Mouse (Mus musculus) neural tube, embryonic 11.5 days (tissue): ENCODE results near the gene Fcho2. TPM values are rescaled to one million over a fixed set of nuclear protein-coding genes. Genes with fewer than 3 reads are reported as not detected.
A peak's percentile ranks its signal among the peaks of the same experiment; 100 is the strongest.

ENCODE experiments used
- ATAC-seq: fragments of 200-750 bp; cut with Nextera tagmentation; 2 replicates; pipeline ENCODE4 v1.8.0; 2017; ENCODE audit warnings: moderate number of reproducible peaks, mild to moderate bottlenecking, moderate TSS enrichment, moderate library complexity; ENCODE audit not compliant: insufficient read depth, low FRiP score, low TSS enrichment
- DNase-seq: peaks from one replicate; pipeline ENCODE4 v3.0.0-alpha.2; 2015; ENCODE audit warnings: low spot score
- H3K27ac ChIP-seq: fragments of 300-500 bp; sonication (generic); 2 replicates; pipeline ENCODE4 v1.5.1; 2014; ENCODE audit warnings: low read depth, mild to moderate bottlenecking, low read length
- H3K27me3 ChIP-seq: fragments of 300-500 bp; sonication (generic); 2 replicates; pipeline ENCODE4 v1.6.1; 2014; ENCODE audit warnings: mild to moderate bottlenecking, low read length, mixed read lengths; ENCODE audit not compliant: control insufficient read depth, insufficient read depth
- H3K36me3 ChIP-seq: fragments of 300-500 bp; sonication (generic); 2 replicates; pipeline ENCODE4 v1.6.1; 2014; ENCODE audit warnings: mild to moderate bottlenecking, low read length, moderate library complexity, mixed read lengths; ENCODE audit not compliant: control insufficient read depth, insufficient read depth
- H3K4me1 ChIP-seq: fragments of 300-500 bp; sonication (generic); 2 replicates; pipeline ENCODE4 v1.6.1; 2014; ENCODE audit warnings: low read length, mixed read lengths; ENCODE audit not compliant: control insufficient read depth, insufficient read depth
- H3K4me2 ChIP-seq: fragments of 300-500 bp; sonication (generic); 2 replicates; pipeline ENCODE4 v1.6.1; 2014; ENCODE audit warnings: low read depth, mild to moderate bottlenecking, moderate library complexity
- H3K4me3 ChIP-seq: fragments of 300-500 bp; sonication (generic); 2 replicates; pipeline ENCODE4 v1.5.1; 2014; ENCODE audit warnings: low read depth, low read length
- H3K9ac ChIP-seq: fragments of 300-500 bp; sonication (generic); 2 replicates; pipeline ENCODE4 v1.6.1; 2014; ENCODE audit warnings: mild to moderate bottlenecking, low read length
- H3K9me3 ChIP-seq: fragments of 300-500 bp; sonication (generic); 2 replicates; pipeline ENCODE4 v1.6.1; 2016; ENCODE audit warnings: low read length; ENCODE audit not compliant: control insufficient read depth
- WGBS: fragments of 180-500 bp; shearing (Covaris S2); extraction: QIAGEN DNeasy Blood & Tissue Kit; methylation state at CpG from one replicate; pipeline ENCODE4 v1.1.7; 2014; 5-methylcytosine and 5-hydroxymethylcytosine counted together
- polyA plus RNA-seq: library from polyadenylated mRNA; unstranded; fragments of >200 nt; fragmentation: Nextera tagmentation; extraction: Ambion mirVana; gene quantifications from 2 replicates; pipeline ENCODE4 v1.2.1, GENCODE M21; 2014

Fcho2 gene
- polyA plus RNA-seq, 1 experiment from 2014 or later = 24.0 TPM

DNA sequence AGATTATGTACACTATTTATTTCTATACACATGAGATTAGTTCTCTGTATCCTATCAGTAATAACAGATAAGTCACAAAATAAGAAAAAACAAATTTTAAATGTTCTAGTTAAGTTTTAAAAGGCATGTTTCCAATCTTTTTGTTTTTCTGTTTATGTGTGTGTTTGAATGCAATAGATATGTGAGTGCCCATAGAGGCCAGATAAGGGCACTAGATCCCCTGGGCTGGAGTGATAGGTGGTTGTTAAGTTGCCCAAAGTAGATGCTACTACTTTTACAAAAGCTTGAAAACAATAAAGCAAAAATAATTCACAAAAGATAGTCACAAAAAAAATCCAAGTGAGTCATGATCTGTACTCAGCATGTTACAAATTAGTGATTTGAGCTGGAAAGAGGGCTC is 71.4 kb downstream of the Fcho2 start:
- Histone ChIP-seq H3K36me3 (peaks cover 2% of the 10 kb centered on the region; the same call in 1 of the 2 replicates), H3K27ac (no peak overlapping the region), H3K27me3 (no peaks in the 10 kb centered on the region), H3K9me3 (no peaks in the 10 kb centered on the region), H3K9ac (no peak overlapping the region), H3K4me2 (no peak overlapping the region), H3K4me1 (no peaks in the 10 kb centered on the region), H3K4me3 (no peak overlapping the region)
- no peak for DNase-seq
- ATAC-seq = no peak

GRCm38 (mm10) chr13:98743214-98743613 is 72.0 kb downstream of the Fcho2 start:
- WGBS = 93% methylated on average over 6 of the region's 6 CpGs
- ATAC-seq (no peak), DNase-seq (no peak)
- Histone ChIP-seq H3K27me3 (no peaks in the 10 kb centered on the region), H3K27ac (no peak overlapping the region), H3K36me3 (peaks cover 2% of the 10 kb centered on the region; the same call in 1 of the 2 replicates), H3K4me1 (no peaks in the 10 kb centered on the region), H3K9ac (no peak overlapping the region), H3K4me2 (no peak overlapping the region), H3K9me3 (no peaks in the 10 kb centered on the region), H3K4me3 (no peak overlapping the region)

- 91% methylated on average over 2 of the region's 2 CpGs for WGBS
These were observed 77.0 kb downstream of the Fcho2 start for GRCm38 (mm10) chr13:98738213-98738612.

GRCm38 (mm10) chr13:98733292-98733691 is 82.0 kb downstream of the Fcho2 start:
- Histone ChIP-seq H3K9ac (no peak overlapping the region), H3K9me3 (no peaks in the 10 kb centered on the region), H3K4me3 (no peak overlapping the region), H3K4me1 (no peaks in the 10 kb centered on the region), H3K36me3 (peaks cover 6% of the 10 kb centered on the region), H3K4me2 (no peak overlapping the region), H3K27ac (no peak overlapping the region), H3K27me3 (no peaks in the 10 kb centered on the region)
- DNase-seq = no peak
- ATAC-seq = no peak
- 52% methylated on average over 3 of the region's 3 CpGs for WGBS

More at GRCm38 (mm10) chr13:98738213-98738612, 77.0 kb downstream of the Fcho2 start:
- Histone ChIP-seq H3K4me3 (no peak overlapping the region), H3K4me2 (no peak overlapping the region), H3K27ac (no peak overlapping the region), H3K9me3 (no peaks in the 10 kb centered on the region), H3K36me3 (peaks cover 2% of the 10 kb centered on the region), H3K27me3 (no peaks in the 10 kb centered on the region), H3K9ac (no peak overlapping the region), H3K4me1 (no peaks in the 10 kb centered on the region)
- no peak for DNase-seq
- no peak for ATAC-seq

GRCm38 (mm10) chr13:98729271-98730062 is 85.8 kb downstream of the Fcho2 start:
- Histone ChIP-seq H3K4me3 (no peak overlapping the region), H3K4me2 (no peak overlapping the region), H3K4me1 (no peaks in the 10 kb centered on the region), H3K9ac (no peak overlapping the region), H3K36me3 (peaks cover 8% of the 10 kb centered on the region), H3K9me3 (no peaks in the 10 kb centered on the region), H3K27ac (no peak overlapping the region), H3K27me3 (no peaks in the 10 kb centered on the region)
- DNase-seq (no peak), ATAC-seq (no peak)
- WGBS = 79% methylated on average over 1 of the region's 1 CpGs

DNA sequence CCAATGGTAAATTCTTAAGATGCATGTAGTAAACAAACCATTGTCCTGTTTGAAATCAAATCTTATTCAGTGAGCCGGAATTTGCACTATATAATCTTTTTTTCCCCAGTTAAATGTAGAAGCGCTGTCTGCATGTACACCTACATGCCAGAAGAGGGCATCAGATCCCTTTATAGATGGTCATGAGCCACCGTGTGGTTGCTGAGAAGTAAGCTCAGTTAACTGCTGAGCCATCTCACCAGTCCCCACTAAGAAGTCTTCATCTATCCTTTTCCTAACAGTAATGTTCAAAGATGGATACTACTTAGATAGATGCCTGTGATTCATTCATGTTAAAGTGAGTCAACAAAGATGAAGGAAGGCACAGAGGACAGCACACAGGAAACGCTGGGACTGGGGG is 88.8 kb downstream of the Fcho2 start:
- ATAC-seq (no peak), DNase-seq (peak; percentile 14)
- peaks cover 7% of the 10 kb centered on the region; the same call in 1 of the 2 replicates for H3K36me3 ChIP-seq
- H3K4me3 ChIP-seq = no peak overlapping the region
- H3K4me2 ChIP-seq = no peak overlapping the region
- H3K4me1 ChIP-seq = no peaks in the 10 kb centered on the region
- H3K27me3 ChIP-seq = no peaks in the 10 kb centered on the region
- no peak overlapping the region for H3K27ac ChIP-seq
- H3K9ac ChIP-seq = no peak overlapping the region
- no peaks in the 10 kb centered on the region for H3K9me3 ChIP-seq
- WGBS = 66% methylated on average over 4 of the region's 4 CpGs

DNA sequence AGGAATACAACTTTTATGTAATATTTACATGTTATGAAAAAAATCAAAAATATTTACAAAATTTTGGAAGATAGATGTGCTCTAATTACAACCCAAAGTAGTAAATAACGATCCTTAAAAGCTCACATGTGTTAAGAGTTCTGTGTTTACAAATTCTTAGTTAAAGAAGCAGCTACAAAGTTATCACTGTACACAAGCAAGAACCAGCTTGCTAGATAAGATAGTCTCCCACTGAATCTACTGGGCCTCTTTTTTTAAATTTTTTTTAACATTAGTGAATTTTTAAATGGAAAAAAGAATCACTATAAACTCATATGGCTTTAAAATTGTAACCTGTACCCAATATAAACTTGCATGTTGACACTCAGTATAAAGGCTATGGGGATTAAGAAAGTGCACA is 91.8 kb downstream of the Fcho2 start:
- no peak overlapping the region for H3K4me2 ChIP-seq
- no peak for ATAC-seq
- no peak overlapping the region for H3K27ac ChIP-seq
- peaks cover 4% of the 10 kb centered on the region; the same call in 1 of the 2 replicates for H3K36me3 ChIP-seq
- H3K4me1 ChIP-seq = no peaks in the 10 kb centered on the region
- 92% methylated on average over 1 of the region's 1 CpGs for WGBS
- H3K9ac ChIP-seq = no peak overlapping the region
- no peaks in the 10 kb centered on the region for H3K9me3 ChIP-seq
- H3K4me3 ChIP-seq = no peak overlapping the region
- no peaks in the 10 kb centered on the region for H3K27me3 ChIP-seq
- no peak for DNase-seq

GRCm38 (mm10) chr13:98722296-98722695 is 93.0 kb downstream of the Fcho2 start:
- no peak for DNase-seq
- Histone ChIP-seq H3K4me2 (no peak overlapping the region), H3K27ac (no peak overlapping the region), H3K9me3 (no peaks in the 10 kb centered on the region), H3K27me3 (no peaks in the 10 kb centered on the region), H3K9ac (no peak overlapping the region), H3K36me3 (peaks cover 2% of the 10 kb centered on the region; the same call in 1 of the 2 replicates), H3K4me3 (no peak overlapping the region), H3K4me1 (no peaks in the 10 kb centered on the region)
- ATAC-seq = no peak
- 50% methylated on average over 1 of the region's 1 CpGs for WGBS

- Histone ChIP-seq H3K9me3 (no peaks in the 10 kb centered on the region), H3K4me3 (no peak overlapping the region), H3K4me1 (no peaks in the 10 kb centered on the region), H3K27ac (no peak overlapping the region), H3K27me3 (no peaks in the 10 kb centered on the region), H3K4me2 (no peak overlapping the region), H3K9ac (no peak overlapping the region), H3K36me3 (no peaks in the 10 kb centered on the region)
- 95% methylated on average over 8 of the region's 8 CpGs for WGBS
- no peak for DNase-seq
- ATAC-seq = no peak
These were observed 99.1 kb downstream of the Fcho2 start for GRCm38 (mm10) chr13:98716176-98716575.
